Mouse (Mus musculus) forebrain, postnatal 0 days (tissue): ENCODE results near the gene Lcn6. TPM values are rescaled to one million over a fixed set of nuclear protein-coding genes. Genes with fewer than 3 reads are reported as not detected.

Experiments
- ATAC-seq: fragments of 200-750 bp; cut with Nextera tagmentation; 2 replicates; pipeline ENCODE4 v1.8.0; 2017; ENCODE audit warnings: mild to moderate bottlenecking, moderate library complexity
- DNase-seq: peaks from one replicate; pipeline ENCODE4 v3.0.0-alpha.2; 2015
- H3K27ac ChIP-seq: fragments of 300-500 bp; sonication (generic); 2 replicates; pipeline ENCODE4 v1.5.1; 2014; ENCODE audit warnings: low read depth, mild to moderate bottlenecking, antibody characterized with exemption, low read length, moderate library complexity, mixed read lengths
- H3K27me3 ChIP-seq: fragments of 300-500 bp; sonication (generic); 2 replicates; pipeline ENCODE4 v1.6.1; 2014; ENCODE audit warnings: mild to moderate bottlenecking, low read length, mixed read lengths; ENCODE audit not compliant: insufficient read depth
- H3K36me3 ChIP-seq: fragments of 300-500 bp; sonication (generic); 2 replicates; pipeline ENCODE4 v1.6.1; 2014; ENCODE audit warnings: mild to moderate bottlenecking, moderate library complexity; ENCODE audit not compliant: insufficient read depth
- H3K4me1 ChIP-seq: fragments of 300-500 bp; sonication (generic); 2 replicates; pipeline ENCODE4 v1.6.1; 2014; ENCODE audit warnings: antibody characterized with exemption; ENCODE audit not compliant: insufficient read depth
- H3K4me2 ChIP-seq: fragments of 300-500 bp; sonication (generic); 2 replicates; pipeline ENCODE4 v1.6.1; 2014; ENCODE audit warnings: low read depth, mild to moderate bottlenecking, moderate library complexity
- H3K4me3 ChIP-seq: fragments of 300-500 bp; sonication (generic); 2 replicates; pipeline ENCODE4 v1.5.1; 2014; ENCODE audit warnings: low read depth, low read length, mixed read lengths
- H3K9ac ChIP-seq: fragments of 300-500 bp; sonication (generic); 2 replicates; pipeline ENCODE4 v1.6.1; 2014; ENCODE audit warnings: mild to moderate bottlenecking
- H3K9me3 ChIP-seq: fragments of 300-500 bp; sonication (generic); 2 replicates; pipeline ENCODE4 v1.6.1; 2016; ENCODE audit warnings: low read length
- CTCF ChIP-seq: sonication (generic); IDR thresholded peaks from 2 replicates; pipeline ENCODE4 v1.5.1; 2016; ENCODE audit warnings: antibody characterized with exemption, control low read depth, low read depth
- polyA plus RNA-seq: library from polyadenylated mRNA; unstranded; fragments of >200 nt; fragmentation: Nextera tagmentation; extraction: Ambion mirVana; gene quantifications from 2 replicates; pipeline ENCODE4 v1.2.1, GENCODE M21; 2015
- total RNA-seq: library from RNA; depleted of rRNA; stranded (reverse); fragments of >200 nt; gene quantifications from 2 replicates; pipeline ENCODE4 v1.2.3, GENCODE M21; 2014; rRNA removed

Lcn6 gene
- total and polyA plus RNA-seq, 2 experiments from 2014 or later = not detected

- Histone ChIP-seq H3K27ac (no peak overlapping the region), H3K9me3 (no peaks in the 10 kb centered on the region), H3K9ac (no peak overlapping the region), H3K4me3 (no peak overlapping the region), H3K36me3 (no peaks in the 10 kb centered on the region), H3K4me2 (no peak overlapping the region), H3K4me1 (no peaks in the 10 kb centered on the region), H3K27me3 (no peaks in the 10 kb centered on the region)
- no peak for ATAC-seq
- no peak for DNase-seq
- no peak for TF ChIP-seq CTCF
Observed at GRCm38 (mm10) chr2:25717222-25717621, 40.6 kb downstream of the Lcn6 start.

Other genes starting within 250 kb of the Lcn6 start
- gene Abca2, start 248.1 kb upstream of the Lcn6 start, total RNA-seq = 51.5 and 67.4 TPM in 2 replicates
- gene Abca2, start 248.1 kb upstream of the Lcn6 start, polyA plus RNA-seq = 8.8 and 10.5 TPM in 2 replicates
- gene Clic3, start 219.9 kb upstream of the Lcn6 start, total RNA-seq = 0.48 TPM in 1 of 2 replicates, not detected in the other
- 2.5 and 3.6 TPM in 2 replicates for gene Clic3, start 219.9 kb upstream of the Lcn6 start, polyA plus RNA-seq
- 154 and 164 TPM in 2 replicates for gene Paxx, start 215.7 kb upstream of the Lcn6 start, total RNA-seq
- 151 and 154 TPM in 2 replicates for gene Paxx, start 215.7 kb upstream of the Lcn6 start, polyA plus RNA-seq
- 1,270 and 1,729 TPM in 2 replicates for gene Ptgds, start 206.7 kb upstream of the Lcn6 start, total RNA-seq
- 1,561 and 1,919 TPM in 2 replicates for gene Ptgds, start 206.7 kb upstream of the Lcn6 start, polyA plus RNA-seq
- gene Lcn12, start 182.9 kb upstream of the Lcn6 start, total RNA-seq = not detected in 2 replicates
- not detected in 2 replicates for gene Lcn12, start 182.9 kb upstream of the Lcn6 start, polyA plus RNA-seq
- 120 and 140 TPM in 2 replicates for gene Fbxw5, start 176.0 kb upstream of the Lcn6 start, total RNA-seq
- gene Fbxw5, start 176.0 kb upstream of the Lcn6 start, polyA plus RNA-seq = 93.8 and 116 TPM in 2 replicates
- gene C8g, start 175.1 kb upstream of the Lcn6 start, total RNA-seq = 0.85 and 2.4 TPM in 2 replicates
- gene C8g, start 175.1 kb upstream of the Lcn6 start, polyA plus RNA-seq = 4.0 and 4.3 TPM in 2 replicates
- 8.0 and 9.6 TPM in 2 replicates for gene Traf2, start 129.8 kb upstream of the Lcn6 start, total RNA-seq
- 7.8 and 9.2 TPM in 2 replicates for gene Traf2, start 129.8 kb upstream of the Lcn6 start, polyA plus RNA-seq
- 151 and 174 TPM in 2 replicates for gene Edf1, start 118.9 kb upstream of the Lcn6 start, total RNA-seq
- 368 and 392 TPM in 2 replicates for gene Edf1, start 118.9 kb upstream of the Lcn6 start, polyA plus RNA-seq
- 1.0 and 9.0 TPM in 2 replicates for gene Mamdc4, start 101.9 kb upstream of the Lcn6 start, total RNA-seq
- 0.21 and 0.26 TPM in 2 replicates for gene Mamdc4, start 101.9 kb upstream of the Lcn6 start, polyA plus RNA-seq
- gene Phpt1, start 101.6 kb upstream of the Lcn6 start, total RNA-seq = 33.7 and 43.2 TPM in 2 replicates
- 171 and 185 TPM in 2 replicates for gene Phpt1, start 101.6 kb upstream of the Lcn6 start, polyA plus RNA-seq
- gene Ajm1, start 95.0 kb upstream of the Lcn6 start, total RNA-seq = 13.5 and 16.0 TPM in 2 replicates
- 11.3 and 13.7 TPM in 2 replicates for gene Ajm1, start 95.0 kb upstream of the Lcn6 start, polyA plus RNA-seq
- gene Rabl6, start 68.3 kb upstream of the Lcn6 start, total RNA-seq = 68.2 and 79.3 TPM in 2 replicates
- 51.8 and 54.9 TPM in 2 replicates for gene Rabl6, start 68.3 kb upstream of the Lcn6 start, polyA plus RNA-seq
- not detected in 2 replicates for gene Ccdc183, start 59.1 kb upstream of the Lcn6 start, total RNA-seq
- gene Ccdc183, start 59.1 kb upstream of the Lcn6 start, polyA plus RNA-seq = 0.36 TPM in 2 replicates
- 39.4 and 49.5 TPM in 2 replicates for gene Tmem141, start 54.8 kb upstream of the Lcn6 start, total RNA-seq
- 41.9 and 42.7 TPM in 2 replicates for gene Tmem141, start 54.8 kb upstream of the Lcn6 start, polyA plus RNA-seq
- gene Fcna, start 48.8 kb upstream of the Lcn6 start, total RNA-seq = 3.3 and 4.7 TPM in 2 replicates
- gene Fcna, start 48.8 kb upstream of the Lcn6 start, polyA plus RNA-seq = 5.2 and 6.7 TPM in 2 replicates
- gene Lcn8, start 23.7 kb upstream of the Lcn6 start, total RNA-seq = not detected in 2 replicates
- gene Lcn8, start 23.7 kb upstream of the Lcn6 start, polyA plus RNA-seq = not detected in 2 replicates
- gene Lcn5, start 18.8 kb upstream of the Lcn6 start, total RNA-seq = not detected in 2 replicates
- gene Lcn5, start 18.8 kb upstream of the Lcn6 start, polyA plus RNA-seq = not detected in 2 replicates
- gene Lcn10, start 5.9 kb downstream of the Lcn6 start, total RNA-seq = not detected in 2 replicates
- gene Lcn10, start 5.9 kb downstream of the Lcn6 start, polyA plus RNA-seq = not detected in 2 replicates
- not detected in 2 replicates for gene Obp2a, start 23.3 kb downstream of the Lcn6 start, total RNA-seq
- not detected in 2 replicates for gene Obp2a, start 23.3 kb downstream of the Lcn6 start, polyA plus RNA-seq
- gene Bmyc, start 30.0 kb downstream of the Lcn6 start, total RNA-seq = 43.4 and 50.5 TPM in 2 replicates
- gene Bmyc, start 30.0 kb downstream of the Lcn6 start, polyA plus RNA-seq = 194 and 195 TPM in 2 replicates
- not detected in 2 replicates for gene Obp2b, start 60.2 kb downstream of the Lcn6 start, total RNA-seq
- not detected in 2 replicates for gene Obp2b, start 60.2 kb downstream of the Lcn6 start, polyA plus RNA-seq
- not detected in 2 replicates for gene Lcn3, start 88.8 kb downstream of the Lcn6 start, total RNA-seq
- gene Lcn3, start 88.8 kb downstream of the Lcn6 start, polyA plus RNA-seq = not detected in 2 replicates
- not detected in 2 replicates for gene Lcn11, start 100.2 kb downstream of the Lcn6 start, total RNA-seq
- not detected in 2 replicates for gene Lcn11, start 100.2 kb downstream of the Lcn6 start, polyA plus RNA-seq
- not detected in 2 replicates for gene Gm13539, start 105.5 kb downstream of the Lcn6 start, total RNA-seq
- gene Gm13539, start 105.5 kb downstream of the Lcn6 start, polyA plus RNA-seq = not detected in 2 replicates
- gene Glt6d1, start 139.1 kb downstream of the Lcn6 start, total RNA-seq = not detected in 2 replicates
- not detected in 2 replicates for gene Glt6d1, start 139.1 kb downstream of the Lcn6 start, polyA plus RNA-seq
- not detected in 2 replicates for gene Lcn9, start 146.4 kb downstream of the Lcn6 start, total RNA-seq
- not detected in 2 replicates for gene Lcn9, start 146.4 kb downstream of the Lcn6 start, polyA plus RNA-seq
- not detected in 2 replicates for gene Sohlh1, start 170.5 kb downstream of the Lcn6 start, total RNA-seq
- gene Sohlh1, start 170.5 kb downstream of the Lcn6 start, polyA plus RNA-seq = not detected in 2 replicates
- 27.1 and 35.6 TPM in 2 replicates for gene Kcnt1, start 186.9 kb downstream of the Lcn6 start, total RNA-seq
- gene Kcnt1, start 186.9 kb downstream of the Lcn6 start, polyA plus RNA-seq = 8.1 and 11.2 TPM in 2 replicates